Mouse (Mus musculus): Measurements from ENCODE around the gene Dlg3.

The Dlg3 gene

DNA sequence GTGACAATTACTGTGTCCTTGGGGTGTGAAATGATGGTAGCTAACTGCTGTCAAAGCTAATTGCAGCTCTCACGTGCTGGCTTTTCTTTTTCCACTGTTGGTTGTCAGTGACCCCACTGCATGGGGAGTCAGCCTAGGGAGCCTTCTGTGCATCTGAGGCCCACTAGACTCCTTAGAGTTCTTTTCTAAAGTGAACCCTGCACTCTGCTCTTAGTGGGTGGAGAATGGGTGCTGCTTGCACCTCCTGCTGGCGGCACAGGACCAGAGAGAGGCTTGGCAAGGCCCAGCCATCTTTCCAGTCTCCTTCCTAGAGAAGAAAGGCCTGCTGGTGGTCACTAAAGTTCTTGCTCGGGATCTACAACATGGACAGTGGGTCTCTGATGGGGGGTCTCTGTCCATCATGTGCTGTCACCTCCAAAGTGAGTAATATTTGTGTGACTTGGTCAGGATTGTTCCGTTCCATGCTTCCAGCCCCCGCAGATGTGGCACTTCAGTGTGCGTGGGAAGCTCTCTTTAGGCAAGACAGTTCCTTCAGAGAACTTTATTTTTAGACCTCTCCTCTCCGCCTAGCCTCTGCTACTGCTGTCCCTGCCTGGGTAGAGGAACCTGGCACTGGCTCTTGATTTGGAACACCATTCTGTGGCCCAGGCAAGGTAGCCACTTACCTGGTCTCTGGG, 30.5 kb downstream of the Dlg3 start:
- DNase-seq: no peak

GRCm38 (mm10) chrX:100800643-100801042, 33.1 kb downstream of the Dlg3 start:
- DNase-seq: no peak

DNA sequence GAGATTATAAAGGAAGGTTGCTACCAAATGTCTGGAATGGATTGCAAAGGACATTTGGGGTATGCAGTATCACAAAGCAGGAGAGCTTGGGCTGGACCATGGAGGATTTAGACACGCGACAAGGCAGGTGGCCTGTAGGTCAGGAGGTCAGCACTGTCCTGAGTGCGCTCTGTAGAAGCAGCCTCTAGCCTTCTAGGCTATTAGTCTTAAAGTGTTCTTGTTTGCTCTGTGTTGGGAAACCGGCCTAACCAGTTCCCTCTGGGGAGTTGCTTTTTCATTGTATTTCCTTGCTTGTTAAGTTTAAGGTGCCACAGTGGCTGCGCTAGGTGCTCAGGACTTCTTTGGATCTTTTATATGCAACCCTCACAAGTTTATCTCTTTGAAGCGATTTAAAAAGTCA, 34.5 kb downstream of the Dlg3 start:
- DNase-seq: no peak

- no peak for DNase-seq
Measured at GRCm38 (mm10) chrX:100811129-100811528, 43.6 kb downstream of the Dlg3 start.

DNA sequence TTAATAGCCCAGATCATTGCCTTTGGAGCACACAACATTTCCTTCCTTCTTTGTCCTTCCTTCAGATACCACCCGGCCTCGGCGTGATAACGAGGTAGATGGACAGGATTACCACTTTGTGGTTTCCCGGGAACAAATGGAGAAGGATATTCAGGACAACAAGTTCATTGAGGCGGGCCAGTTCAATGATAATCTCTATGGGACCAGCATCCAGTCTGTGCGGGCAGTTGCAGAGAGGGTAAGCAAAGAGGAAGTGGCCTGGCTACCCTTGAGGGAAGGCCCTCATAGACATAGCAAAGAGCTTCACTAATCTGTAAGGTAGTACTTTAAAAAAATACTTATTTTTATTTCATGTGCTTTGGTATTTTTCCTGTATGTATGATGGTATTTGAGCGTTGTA, 46.6 kb downstream of the Dlg3 start:
- DNase-seq: no peak

DNA sequence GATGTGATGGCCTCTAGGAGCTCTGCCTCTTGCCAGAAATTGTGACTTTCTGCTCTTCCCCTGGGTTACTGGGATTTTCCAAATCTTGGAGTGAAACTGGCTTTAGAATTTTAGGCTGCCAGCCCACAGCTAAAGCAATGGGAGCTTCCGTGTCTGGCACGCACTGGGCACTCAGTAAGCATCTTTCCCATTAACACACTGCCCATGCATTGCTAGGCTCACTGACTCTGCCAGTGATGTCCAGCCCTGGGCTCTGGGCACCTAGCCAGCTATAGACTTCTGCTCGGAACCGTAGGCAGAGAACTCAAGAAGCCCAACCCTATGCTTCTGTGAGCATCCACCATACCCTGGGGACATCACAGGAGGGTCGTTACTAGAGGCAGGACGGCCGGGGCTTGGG, 48.2 kb downstream of the Dlg3 start:
- DNase-seq: peak; percentile 71

GRCm38 (mm10) chrX:100818681-100819080, 51.2 kb downstream of the Dlg3 start:
- no peak for DNase-seq

- DNase-seq: no peak
Measured at GRCm38 (mm10) chrX:100821149-100821548, 53.6 kb downstream of the Dlg3 start.

DNA sequence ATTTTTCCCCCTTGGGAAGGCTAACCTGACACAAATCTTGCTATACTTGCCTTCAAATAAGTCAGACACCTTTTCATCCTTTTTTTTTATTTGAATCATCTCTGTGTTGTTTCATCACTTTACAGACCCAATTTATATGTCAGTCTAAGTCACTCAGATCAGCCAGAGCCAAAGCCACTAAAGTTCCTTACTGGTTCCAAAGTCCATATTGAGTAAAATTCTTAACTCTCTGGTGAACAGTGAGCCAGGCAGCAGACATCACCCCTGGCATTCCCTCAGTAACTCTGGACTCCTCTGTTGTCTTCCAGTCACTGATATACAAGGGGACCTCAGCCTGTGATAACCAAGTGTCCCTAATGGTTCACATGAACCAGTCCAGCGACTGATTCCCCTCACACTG, 58.0 kb downstream of the Dlg3 start:
- DNase-seq: no peak

- no peak for DNase-seq
Measured at GRCm38 (mm10) chrX:100832806-100833205, 65.3 kb downstream of the Dlg3 start.

- DNase-seq: no peak
Measured at GRCm38 (mm10) chrX:100839211-100839610, 71.7 kb downstream of the Dlg3 start.

All from cerebellum, adult 8-10 months (tissue).